Mouse (Mus musculus) cerebellum, postnatal 14 days (tissue): Measurements from ENCODE around the gene Thumpd3.

Experiments
- DNase-seq, 2 experiments: peaks; one replicate each; pipeline ENCODE4 v3.0.0; 2021; ENCODE audit warnings: mixed read lengths in 2 of 2

Gene Thumpd3

DNA sequence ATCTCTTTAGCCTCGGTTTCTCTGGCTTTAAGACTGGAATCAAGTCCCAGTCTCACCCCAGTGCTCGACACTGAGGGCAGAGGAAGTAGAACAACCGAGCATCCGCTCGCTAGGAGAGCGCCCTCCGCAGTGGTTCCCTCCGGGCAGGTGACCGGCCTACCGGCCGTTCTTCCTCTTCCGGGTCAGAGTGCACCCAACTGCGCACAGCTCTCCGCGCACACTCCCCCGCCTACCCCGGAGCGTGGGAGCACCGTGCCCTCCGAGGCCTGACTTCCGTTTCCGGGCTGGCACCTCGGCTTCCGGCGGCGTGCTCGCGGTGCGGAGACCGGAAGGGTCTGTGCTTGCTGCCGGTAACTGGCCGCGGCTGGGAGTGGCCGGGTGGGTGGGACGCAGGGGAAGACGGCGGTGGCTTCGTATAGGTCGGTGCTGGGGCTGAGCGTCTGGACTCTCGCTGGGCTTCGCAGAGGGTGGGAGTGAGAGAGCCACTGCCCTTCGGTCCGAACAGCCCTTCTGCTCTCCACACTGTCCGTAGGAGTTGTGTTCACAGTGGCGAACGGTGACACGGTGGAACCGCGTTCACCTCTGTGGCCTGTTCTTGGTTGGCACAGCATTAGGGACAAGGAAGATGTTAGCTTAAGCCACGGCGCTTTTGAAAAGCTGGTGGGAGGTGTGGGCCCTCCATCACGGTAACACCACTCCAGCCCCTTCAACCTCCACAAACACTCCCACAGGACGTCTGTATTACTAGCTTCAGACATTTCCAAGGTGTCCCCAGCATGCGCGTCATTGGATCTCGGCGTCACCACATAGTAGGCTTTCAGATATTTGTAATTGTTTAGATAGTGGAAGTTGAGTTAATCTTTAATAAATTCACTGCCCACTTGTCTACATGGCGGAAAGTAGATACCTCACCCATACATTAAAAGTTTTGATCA lies at the start of gene Thumpd3:
Gene Thumpd3 (plus strand): TSS at position 185 of the 935 bp plus-strand sequence.
- DNase-seq: peak; percentile 99

DNA sequence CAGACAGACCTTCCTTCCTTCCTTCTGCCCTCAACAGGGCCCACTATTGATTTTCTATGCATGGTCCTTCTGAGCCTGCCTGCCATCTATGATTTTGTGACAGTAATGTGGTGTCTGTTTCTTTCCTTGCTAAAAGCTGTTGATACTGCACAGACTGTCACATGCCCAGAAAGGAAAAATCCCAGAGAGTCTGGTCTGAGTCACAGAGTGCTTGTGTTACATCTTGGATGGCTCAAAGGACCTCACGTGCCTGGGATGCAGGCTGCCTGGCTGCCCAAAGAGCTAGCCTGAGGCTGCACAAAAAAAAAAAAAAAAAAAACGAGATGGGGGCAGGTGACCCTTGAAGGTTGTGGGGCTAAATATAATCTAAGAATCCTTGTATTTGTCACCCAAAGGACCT lies 46.8 kb upstream of the Thumpd3 start:
- DNase-seq: no peak

- DNase-seq: peak; percentile 95 to 97
Measured at GRCm38 (mm10) chr6:113000666-113001287, 45.2 kb upstream of the Thumpd3 start.

DNA sequence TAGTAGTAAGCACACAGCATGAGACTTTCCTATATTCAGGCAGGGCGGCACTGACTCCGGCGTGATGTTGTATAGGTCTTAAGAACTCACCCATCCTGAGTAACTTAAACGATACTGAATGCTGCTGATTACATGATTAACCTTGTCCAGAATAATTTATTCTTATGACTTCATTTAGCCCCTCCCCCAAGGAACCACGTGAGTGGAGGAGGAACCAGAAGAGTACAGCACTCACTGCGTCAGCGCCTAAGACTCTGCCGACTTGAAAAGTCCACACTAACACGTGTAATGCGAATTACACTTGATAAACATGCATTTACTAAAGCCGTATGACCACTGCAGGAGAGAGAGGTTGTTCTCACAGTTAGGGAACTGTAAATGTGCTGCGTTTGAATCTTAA lies 44.3 kb upstream of the Thumpd3 start:
- no peak for DNase-seq

- DNase-seq: no peak
Measured at GRCm38 (mm10) chr6:113003313-113004111, 42.5 kb upstream of the Thumpd3 start.

- DNase-seq: no peak
Measured at GRCm38 (mm10) chr6:113006833-113007232, 39.2 kb upstream of the Thumpd3 start.

DNA sequence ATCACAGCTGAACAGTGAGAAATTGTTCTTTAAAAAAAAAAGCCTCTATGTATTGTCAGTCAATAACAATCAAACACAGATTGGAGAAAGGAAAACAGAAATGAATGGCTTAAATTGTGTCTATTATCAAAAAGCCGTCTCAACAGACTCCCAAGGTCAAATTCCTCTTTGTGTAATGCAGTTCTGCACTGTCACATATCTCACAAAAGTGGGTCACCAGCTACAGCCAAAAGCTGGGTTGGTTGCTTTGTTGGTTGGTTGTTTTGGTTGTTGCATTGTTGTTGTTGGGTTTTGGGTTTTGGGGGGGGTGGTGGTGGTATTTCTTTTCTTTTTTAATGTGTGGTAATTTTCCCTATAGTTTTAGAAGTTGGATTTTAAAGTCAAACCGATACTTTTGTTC lies 34.1 kb upstream of the Thumpd3 start:
- no peak for DNase-seq

- DNase-seq: peak; percentile 52 to 73
Measured at GRCm38 (mm10) chr6:113012495-113012941, 33.5 kb upstream of the Thumpd3 start.

GRCm38 (mm10) chr6:113013550-113013949 lies 32.5 kb upstream of the Thumpd3 start:
- DNase-seq: no peak

DNA sequence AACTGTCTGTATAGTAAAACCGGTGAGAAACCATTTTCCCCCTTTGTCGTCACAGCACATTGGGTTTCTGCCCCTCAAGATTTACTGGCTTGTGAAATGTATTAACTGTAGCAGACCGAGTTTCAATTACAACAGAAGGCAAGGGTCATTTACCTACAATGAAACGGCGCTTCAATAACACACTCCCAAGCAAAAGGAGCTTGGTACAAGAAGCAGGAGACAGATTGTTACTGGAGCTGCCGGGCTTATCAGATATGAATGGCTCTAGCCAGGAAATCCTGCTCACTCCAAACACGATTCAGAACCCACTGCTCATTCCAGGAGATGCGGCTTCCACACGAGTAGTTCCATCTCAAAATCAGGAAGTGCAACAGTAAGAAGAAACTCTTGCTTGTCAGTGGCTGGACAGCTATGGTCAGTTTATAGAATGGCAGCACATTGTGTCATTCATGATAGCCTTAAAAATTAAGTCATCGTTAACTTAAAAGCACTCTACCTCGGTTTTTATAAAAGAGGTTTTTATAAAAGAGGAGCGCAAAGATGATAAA lies 28.5 kb upstream of the Thumpd3 start:
- DNase-seq: no peak

- DNase-seq: no peak
Measured at GRCm38 (mm10) chr6:113018139-113018538, 27.9 kb upstream of the Thumpd3 start.

DNA sequence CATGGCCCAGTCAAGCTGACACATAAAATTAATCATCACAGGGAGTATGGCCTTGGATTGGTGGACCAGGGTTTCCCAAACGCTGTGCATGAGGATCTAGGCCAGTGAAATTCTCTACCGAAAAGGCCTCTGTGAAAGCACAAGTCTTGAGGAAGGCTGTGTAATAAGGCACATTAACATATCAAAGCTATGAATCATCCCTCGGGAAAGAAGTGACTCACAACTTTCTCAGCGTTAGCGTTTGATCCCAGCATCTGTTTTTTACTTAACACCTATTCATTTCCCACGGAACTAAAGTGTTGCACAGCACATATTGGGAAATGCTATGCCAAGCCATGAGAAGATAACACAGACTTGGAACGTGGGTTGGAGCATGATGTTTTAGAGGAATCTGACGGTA lies 21.2 kb upstream of the Thumpd3 start:
- DNase-seq: no peak

- DNase-seq: no peak
Measured at GRCm38 (mm10) chr6:113025774-113026173, 20.3 kb upstream of the Thumpd3 start.

DNA sequence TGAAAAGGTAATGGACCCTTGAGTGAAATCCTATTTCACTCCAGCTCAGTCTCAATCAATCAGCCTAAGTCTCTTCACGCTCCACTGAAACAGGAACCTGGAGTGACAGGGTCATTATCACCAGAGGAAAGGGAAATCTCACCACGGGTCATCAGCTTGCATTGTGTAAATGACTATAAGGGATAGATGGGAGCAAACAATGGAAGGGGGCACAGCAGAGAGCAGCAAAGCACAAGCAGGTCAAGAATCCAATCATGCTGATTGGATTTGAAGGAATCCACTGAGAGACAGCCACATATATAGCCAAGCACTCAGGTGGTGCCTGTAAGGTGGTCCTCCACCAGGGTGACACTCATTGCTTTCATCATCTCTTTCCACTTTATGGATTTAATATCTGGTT lies 18.6 kb upstream of the Thumpd3 start:
- DNase-seq: no peak

GRCm38 (mm10) chr6:113029006-113029405 lies 17.0 kb upstream of the Thumpd3 start:
- no peak for DNase-seq

- no peak for DNase-seq
Measured at GRCm38 (mm10) chr6:113030553-113030952, 15.5 kb upstream of the Thumpd3 start.

DNA sequence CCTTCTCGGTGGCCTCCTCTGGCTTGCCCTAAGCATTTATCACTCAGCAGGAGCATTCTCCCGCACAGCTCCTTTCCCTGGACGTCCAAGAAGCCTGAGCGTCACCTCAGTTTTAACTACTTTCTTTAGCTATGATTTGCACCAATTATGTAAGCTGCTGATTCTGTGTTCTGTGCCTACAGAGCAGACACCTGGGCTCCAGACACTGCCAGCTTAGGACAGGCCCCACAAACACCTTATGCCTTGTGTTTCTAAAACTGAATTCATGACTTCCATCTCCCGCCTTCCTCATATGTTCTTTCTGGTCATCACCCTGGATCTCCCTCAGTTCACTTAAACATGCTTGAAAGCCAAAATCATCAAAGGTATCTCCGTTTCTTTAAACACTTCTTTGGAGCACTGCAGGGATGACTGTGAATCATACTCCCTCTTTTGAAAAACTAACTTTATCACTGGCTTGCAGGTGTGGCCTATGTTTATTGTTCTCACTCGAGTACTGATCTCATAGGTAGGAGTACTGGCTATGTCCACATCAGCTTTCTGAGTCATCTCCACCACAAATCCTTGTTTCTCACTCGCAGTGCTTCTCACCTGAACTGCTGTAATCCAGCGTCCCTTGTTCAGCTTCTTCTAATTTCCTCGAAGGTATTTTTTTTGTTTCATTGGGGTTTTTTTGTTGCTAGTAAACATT lies 14.9 kb upstream of the Thumpd3 start:
- DNase-seq: no peak

DNA sequence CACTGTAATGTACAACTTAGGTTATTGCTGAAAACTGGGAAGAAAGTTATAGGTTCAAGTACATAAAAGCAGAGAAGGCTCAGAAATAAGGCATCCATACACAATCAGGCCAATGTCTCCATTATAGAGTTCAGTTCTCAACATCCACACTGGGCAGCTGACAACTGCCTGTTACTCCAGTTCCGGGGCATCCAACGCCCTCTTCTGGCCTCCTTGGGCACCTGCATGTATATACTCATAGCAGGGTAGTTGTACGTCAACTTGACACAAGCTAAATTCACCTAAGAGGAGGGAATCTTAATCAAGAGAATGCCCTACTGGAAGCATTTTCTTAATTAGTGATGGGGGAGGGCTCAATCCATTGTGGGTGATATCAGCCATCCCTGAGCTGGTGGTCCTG lies 13.9 kb upstream of the Thumpd3 start:
- DNase-seq: no peak

DNA sequence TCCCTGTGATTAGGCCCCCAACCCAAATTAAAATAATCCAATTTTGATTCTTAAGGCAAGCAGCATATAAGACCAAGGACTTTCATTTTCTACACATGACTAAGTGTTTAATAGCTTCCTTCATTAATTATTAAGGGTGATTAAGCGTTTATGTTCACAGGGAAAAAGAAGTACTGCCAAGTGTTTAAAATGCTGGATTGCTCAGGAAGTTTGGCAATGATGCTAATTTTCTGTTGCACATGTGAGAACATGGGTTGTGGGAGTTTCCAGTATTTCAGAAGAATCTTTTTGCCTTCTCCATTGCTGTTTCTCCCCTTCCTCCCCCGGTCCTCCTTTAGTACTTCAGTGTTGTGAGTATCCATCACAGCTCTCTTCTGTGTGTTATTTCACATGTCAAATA lies 12.8 kb upstream of the Thumpd3 start:
- DNase-seq: no peak

GRCm38 (mm10) chr6:113034466-113034865 lies 11.6 kb upstream of the Thumpd3 start:
- no peak for DNase-seq

GRCm38 (mm10) chr6:113036463-113037175 lies 9.4 kb upstream of the Thumpd3 start:
- DNase-seq: no peak
